In genomic region chr1:33883102-33883839, GRCm38 (mm10) we compare ENCODE assay signal across 8 mouse cellular contexts. TPM values are rescaled to one million over a fixed set of nuclear protein-coding genes. Genes with fewer than 3 reads are reported as not detected.
DNase-seq lines count a peak whose midpoint lies in the region; ATAC-seq and TF ChIP-seq lines count a peak whose summit lies in the region.

No protein-coding gene starts in this region.

- in situ Hi-C loops in CH12.LX (cut with MboI; ENCODE audit: low pct_ligation_motif_present, low pct_unique_long_range_greater_than_20kb, low sequenced_read_pairs), result no loop called here

- H3K4me2 ChIP-seq in CH12.LX (ENCODE audit: insufficient read depth, low read depth, poor library complexity, severe bottlenecking), result peak overlapping the region; percentile 50; the same call in 1 of the 2 replicates
- H3K4me2 ChIP-seq in heart, embryonic 14.5 days (ENCODE audit: low read length), result peak overlapping the region; percentile 64
- H3K4me2 ChIP-seq in lung, postnatal 0 days (replicated peaks; ENCODE audit: low read depth, low read length), result peak overlapping the region; percentile 35; the same call in 1 of the 2 replicates

- H3K27ac ChIP-seq in CH12.LX (ENCODE audit: insufficient read depth, low read depth), result peak overlapping the region; percentile 60; the same call in 1 of the 2 replicates
- no peak overlapping the region for H3K27ac ChIP-seq in cortical plate, adult 2 months (ENCODE audit: insufficient read depth, low read length)
- no peak overlapping the region for H3K27ac ChIP-seq in heart, embryonic 14.5 days (replicated peaks in 1 of 2; ENCODE audit: control insufficient read depth in 1 of 2, insufficient read depth in 1 of 2, low read depth in 2 of 2, low read length in 2 of 2)
- H3K27ac ChIP-seq in lung, postnatal 0 days (ENCODE audit: low read length), result no peak overlapping the region

- H3K27me3 ChIP-seq in CH12.LX (replicated peaks), result no peaks in the 10 kb centered on the region
- no peaks in the 10 kb centered on the region for H3K27me3 ChIP-seq in heart, embryonic 14.5 days (ENCODE audit: control insufficient read depth, insufficient read depth, low read length)
- H3K27me3 ChIP-seq in lung, postnatal 0 days (replicated peaks; ENCODE audit: insufficient read depth, low read length), result no peaks in the 10 kb centered on the region

- WGBS in heart, embryonic 14.5 days, result 12% methylated on average over 18 of the region's 18 CpGs
- 11% methylated on average over 18 of the region's 18 CpGs for WGBS in lung, postnatal 0 days

- TF ChIP-seq EP300 in CH12.LX (IDR thresholded peaks at IDR 0.05; ENCODE audit: low read length), result no peak; the same call in 1 of the 2 replicates
- TF ChIP-seq EP300 in lung, postnatal 0 days (IDR thresholded peaks at IDR 0.05), result no peak

- no peaks in the 10 kb centered on the region for H3K9me3 ChIP-seq in CH12.LX (replicated peaks; ENCODE audit: low read length)
- H3K9me3 ChIP-seq in heart, embryonic 14.5 days (ENCODE audit: control insufficient read depth, low read length), result no peaks in the 10 kb centered on the region
- H3K9me3 ChIP-seq in lung, postnatal 0 days (ENCODE audit: low read length), result no peaks in the 10 kb centered on the region

- no peaks in the 10 kb centered on the region for H3K36me3 ChIP-seq in CH12.LX (replicated peaks in 1 of 2; ENCODE audit: control insufficient read depth in 1 of 2, insufficient read depth in 1 of 2, low read length in 1 of 2)
- no peaks in the 10 kb centered on the region for H3K36me3 ChIP-seq in heart, embryonic 14.5 days (ENCODE audit: control insufficient read depth, insufficient read depth, low read length)
- H3K36me3 ChIP-seq in lung, postnatal 0 days (ENCODE audit: insufficient read depth, low read length), result no peaks in the 10 kb centered on the region

- H3K4me1 ChIP-seq in CH12.LX (ENCODE audit: control insufficient read depth in 1 of 2, insufficient read depth in 2 of 2), result peaks cover 0 to 4% of the 10 kb centered on the region in 2 experiments; a peak in 1 of 4 replicates
- no peaks in the 10 kb centered on the region; the same call in 1 of the 2 replicates for H3K4me1 ChIP-seq in cortical plate, adult 2 months (ENCODE audit: control insufficient read depth, insufficient read depth, low read length)
- H3K4me1 ChIP-seq in heart, embryonic 14.5 days (ENCODE audit: control insufficient read depth in 2 of 2, insufficient read depth in 2 of 2, low read length in 2 of 2), result no peaks in the 10 kb centered on the region; a peak in 1 of 4 replicates
- no peaks in the 10 kb centered on the region for H3K4me1 ChIP-seq in lung, postnatal 0 days (ENCODE audit: insufficient read depth, low read depth, low read length)

- H3K9ac ChIP-seq in CH12.LX (ENCODE audit: insufficient read depth, low read depth), result peak overlapping the region; percentile 43
- no peak overlapping the region for H3K9ac ChIP-seq in heart, embryonic 14.5 days (ENCODE audit: low read length)
- H3K9ac ChIP-seq in lung, postnatal 0 days (replicated peaks; ENCODE audit: low read depth), result no peak overlapping the region

- peak in 1 of 2 experiments; percentile 60; a peak in 2 of 4 replicates for TF ChIP-seq CTCF in CH12.LX (conservative IDR thresholded peaks at IDR 0.05 in 1 of 2, IDR thresholded peaks at IDR 0.05 in 1 of 2; ENCODE audit: low read depth in 2 of 2, low read length in 2 of 2)
- TF ChIP-seq CTCF in cortical plate, adult 2 months (IDR thresholded peaks at IDR 0.05; ENCODE audit: extremely low read depth, insufficient read depth, low read length), result no peak
- TF ChIP-seq CTCF in lung, postnatal 0 days (IDR thresholded peaks at IDR 0.05), result peak; percentile 29

- ATAC-seq in heart, embryonic 14.5 days (ENCODE audit: insufficient number of reproducible peaks, insufficient read depth, low FRiP score, low read depth), result no peak
- peak; percentile 16; the same call in 1 of the 2 replicates for ATAC-seq in lung, postnatal 0 days

- H3K4me3 ChIP-seq in CH12.LX (replicated peaks in 1 of 3; ENCODE audit: low read depth in 2 of 3, low read length in 2 of 3, poor library complexity in 1 of 3), result peak overlapping the region; percentile 57 to 67 (median 58)
- H3K4me3 ChIP-seq in cortical plate, adult 2 months (ENCODE audit: insufficient read depth, low read length), result peak overlapping the region; percentile 33
- H3K4me3 ChIP-seq in heart, embryonic 14.5 days (ENCODE audit: control insufficient read depth in 1 of 2, insufficient read depth in 1 of 2, low read depth in 1 of 2, low read length in 2 of 2), result peak overlapping the region; percentile 23 to 33
- peak overlapping the region; percentile 10; the same call in 1 of the 2 replicates for H3K4me3 ChIP-seq in lung, postnatal 0 days (ENCODE audit: low read depth, low read length)

- no peaks in the 10 kb centered on the region for H3K79me2 ChIP-seq in CH12.LX (replicated peaks; ENCODE audit: control insufficient read depth, extremely low read depth, insufficient read depth, poor library complexity, severe bottlenecking)

- peak; percentile 73 for DNase-seq in 416B (ENCODE audit: low read depth)
- DNase-seq in CH12.LX (ENCODE audit: extremely low read depth), result peak; percentile 92
- DNase-seq in kidney, postnatal 36 days, result peak; percentile 32 to 41
- peak; percentile 69 for DNase-seq in lung, postnatal 0 days (ENCODE audit: low spot score)
- DNase-seq in spleen, postnatal 36 days (ENCODE audit: low spot score in 2 of 2), result peak; percentile 68 to 70
- DNase-seq in retina, postnatal 1 day, result no peak

- TF ChIP-seq POLR2A in CH12.LX (IDR thresholded peaks at IDR 0.05; ENCODE audit: low read depth, low read length), result peak; percentile 62
- no peak for TF ChIP-seq POLR2A in cortical plate, adult 2 months (IDR thresholded peaks at IDR 0.05; ENCODE audit: extremely low read depth, insufficient read depth, low read length)

- dilution Hi-C loops in CH12.LX (cut with MboI; ENCODE audit: extremely low pct_ligation_motif_present, extremely low pct_unique_long_range_greater_than_20kb, low sequenced_read_pairs), result no loop called here

- TF ChIP-seq RAD21 in CH12.LX (IDR thresholded peaks at IDR 0.05; ENCODE audit: low read depth, low read length), result no peak; the same call in 1 of the 2 replicates

TF ChIP-seq in CH12.LX, 34 proteins besides CTCF, POLR2A, EP300 and RAD21 (continues in another document):
- TF ChIP-seq IRF4 (IDR thresholded peaks at IDR 0.05; ENCODE audit: low read depth, low read length), result peak; percentile 72; the same call in 1 of the 2 replicates
- TF ChIP-seq ZMIZ1 (IDR thresholded peaks at IDR 0.05; ENCODE audit: low read depth, low read length), result peak; percentile 46; the same call in 1 of the 2 replicates
- no peak for TF ChIP-seq POLR2AphosphoS2 (IDR thresholded peaks at IDR 0.05; ENCODE audit: low read depth, low read length)
- TF ChIP-seq ZNF384 (IDR thresholded peaks at IDR 0.05; ENCODE audit: low read depth, low read length), result no peak
- no peak for TF ChIP-seq USF2 (conservative IDR thresholded peaks at IDR 0.05; ENCODE audit: low read depth, low read length)
- peak; percentile 51; the same call in 1 of the 2 replicates for TF ChIP-seq MAX (IDR thresholded peaks at IDR 0.05; ENCODE audit: low read length)
- peak; percentile 85 for TF ChIP-seq NELFE (IDR thresholded peaks at IDR 0.05; ENCODE audit: low read depth, low read length)
- peak; percentile 12; the same call in 1 of the 2 replicates for TF ChIP-seq SMC3 (IDR thresholded peaks at IDR 0.05; ENCODE audit: low read depth, low read length)
- TF ChIP-seq CHD1 (IDR thresholded peaks at IDR 0.05; ENCODE audit: low read depth, low read length), result peak; percentile 64; the same call in 1 of the 2 replicates
- no peak for TF ChIP-seq RCOR1 (conservative IDR thresholded peaks at IDR 0.05; ENCODE audit: low read depth, low read length)
- TF ChIP-seq BHLHE40 (IDR thresholded peaks at IDR 0.05; ENCODE audit: low read depth, low read length), result peak; percentile 87
- TF ChIP-seq MAFK (IDR thresholded peaks at IDR 0.05; ENCODE audit: insufficient replicate concordance, low read length), result no peak
- peak; percentile 38; the same call in 1 of the 2 replicates for TF ChIP-seq TBP (conservative IDR thresholded peaks at IDR 0.05; ENCODE audit: low read depth, low read length)
- TF ChIP-seq GABPA (IDR thresholded peaks at IDR 0.05; ENCODE audit: insufficient replicate concordance, low read depth, low read length), result no peak
- no peak for TF ChIP-seq NRF1 (IDR thresholded peaks at IDR 0.05; ENCODE audit: low read depth, low read length)
- TF ChIP-seq MXI1 (IDR thresholded peaks at IDR 0.05; ENCODE audit: low read depth, low read length), result peak; percentile 85
- 0 out of 2 replicates have a peak, but pooled peaks have one; percentile 47 for TF ChIP-seq E2F4 (IDR thresholded peaks at IDR 0.05; ENCODE audit: insufficient replicate concordance, low read depth, low read length)
- TF ChIP-seq MEF2A (IDR thresholded peaks at IDR 0.05; ENCODE audit: borderline replicate concordance, low read depth, low read length), result peak; percentile 30; the same call in 1 of the 2 replicates
- peak; percentile 77 for TF ChIP-seq ELF1 (IDR thresholded peaks at IDR 0.05; ENCODE audit: low read depth, low read length)
- TF ChIP-seq MYC (IDR thresholded peaks at IDR 0.05; ENCODE audit: low read depth, low read length), result no peak; the same call in none of the 2 replicates
- peak; percentile 87 for TF ChIP-seq JUN (IDR thresholded peaks at IDR 0.05; ENCODE audit: insufficient read depth, low read depth, low read length)
- TF ChIP-seq MAZ (IDR thresholded peaks at IDR 0.05; ENCODE audit: low read depth, low read length), result no peak
- TF ChIP-seq UBTF (IDR thresholded peaks at IDR 0.05; ENCODE audit: low read depth, low read length), result no peak
- peak; percentile 30 for TF ChIP-seq HCFC1 (IDR thresholded peaks at IDR 0.05; ENCODE audit: low read depth, low read length)
- TF ChIP-seq ZKSCAN1 (IDR thresholded peaks at IDR 0.05; ENCODE audit: borderline replicate concordance, low read depth, low read length), result no peak

RNA-seq across cellular contexts. Expression of gene Bend6, which starts 24.3 kb away (rescaled TPM):
- total RNA-seq in CH12.LX (2012; rRNA removed) (0.50 and 1.4 TPM in 2 replicates), CH12.LX (2014; rRNA removed) (3.2 and 4.0 TPM in 2 replicates)
- polyA plus RNA-seq in CH12.LX (2012; ENCODE audit: insufficient read length, low read depth), result 2.5 and 3.4 TPM in 2 replicates
- polyA plus RNA-seq in cortical plate, adult 2 months (2012; rRNA removed), result 146 and 157 TPM in 2 replicates
- 4.7 and 6.0 TPM in 2 replicates for polyA plus RNA-seq in heart, embryonic 14.5 days (2014; fragmentation: Nextera tagmentation; extraction: Ambion mirVana)
- 0.45 and 0.63 TPM in 2 replicates for polyA plus RNA-seq in lung, postnatal 0 days (2015; fragmentation: Nextera tagmentation; extraction: Ambion mirVana)

RNA-seq across cellular contexts. Expression of gene Dst, which starts 24.8 kb away (rescaled TPM):
- total RNA-seq in CH12.LX (2012; rRNA removed), result 15.9 and 20.5 TPM in 2 replicates
- 7.4 and 9.1 TPM in 2 replicates for total RNA-seq in CH12.LX (2014; rRNA removed)
- 27.6 and 28.0 TPM in 2 replicates for polyA plus RNA-seq in CH12.LX (2012; ENCODE audit: insufficient read length, low read depth)
- 88.5 TPM in 2 replicates for polyA plus RNA-seq in cortical plate, adult 2 months (2012; rRNA removed)
- 38.2 and 38.6 TPM in 2 replicates for polyA plus RNA-seq in heart, embryonic 14.5 days (2014; fragmentation: Nextera tagmentation; extraction: Ambion mirVana)
- polyA plus RNA-seq in lung, postnatal 0 days (2015; fragmentation: Nextera tagmentation; extraction: Ambion mirVana), result 18.1 and 19.8 TPM in 2 replicates

Comparison
In these comparisons a context has a peak if more than half of its experiments do, and no peak if none do; other contexts are left out.
1. RNA of gene Bend6, which starts 24.3 kb away (polyA plus RNA-seq): 146 to 157 TPM in cortical plate, adult 2 months; 4.7 to 6.0 TPM in heart, embryonic 14.5 days, 2.5 to 3.4 TPM in CH12.LX and 0.45 to 0.63 TPM in lung, postnatal 0 days; every median in the first group is over 10 times any median in the second.
2. Peak in every context shown above with its lines, with median percentiles within 50 percentile points of each other: H3K4me2 ChIP-seq and H3K4me3 ChIP-seq.